8 mouse cellular contexts compared by ENCODE assay signal in genomic region chr4:156076911-156077382, GRCm38 (mm10). TPM values are rescaled to one million over a fixed set of nuclear protein-coding genes. Genes with fewer than 3 reads are reported as not detected.
DNase-seq lines count a peak whose midpoint lies in the region; ATAC-seq lines count a peak whose summit lies in the region.

No protein-coding gene starts in this region.

- H3K4me2 ChIP-seq in neural tube, embryonic 11.5 days (ENCODE audit: low read depth) = peak overlapping the region; percentile 56

- H3K9me3 ChIP-seq in neural tube, embryonic 11.5 days (ENCODE audit: control insufficient read depth, low read length) = no peaks in the 10 kb centered on the region

- no peak overlapping the region for H3K4me3 ChIP-seq in neural tube, embryonic 11.5 days (ENCODE audit: low read depth, low read length)

- ATAC-seq in neural tube, embryonic 11.5 days (ENCODE audit: insufficient read depth, low FRiP score, low TSS enrichment) = no peak
- peak; percentile 36 to 49 for ATAC-seq in hematopoietic stem cell, adult 5-6 weeks (replicated peaks in 1 of 2; ENCODE audit: insufficient read depth in 1 of 2, low FRiP score in 2 of 2, low TSS enrichment in 1 of 2, low read depth in 1 of 2, poor library complexity in 2 of 2, severe bottlenecking in 2 of 2)
- ATAC-seq in megakaryocyte, adult 5-6 weeks (ENCODE audit: poor library complexity, severe bottlenecking) = peak; percentile 62
- no peak for ATAC-seq in monocyte, adult 5-6 weeks (replicated peaks; ENCODE audit: insufficient number of reproducible peaks, low FRiP score, low TSS enrichment, poor library complexity, severe bottlenecking)

- DNase-seq in neural tube, embryonic 11.5 days (ENCODE audit: low spot score) = no peak
- no peak for DNase-seq in neural tube, embryonic 10.5 days (ENCODE audit: extremely low spot score, low spot score)
- peak; percentile 40 to 46 for DNase-seq in thymus, postnatal 36 days
- DNase-seq in kidney, postnatal 36 days = no peak
- no peak for DNase-seq in adrenal gland, adult (ENCODE audit: inconsistent age in 2 of 2, low spot score in 1 of 2)

- H3K36me3 ChIP-seq in neural tube, embryonic 11.5 days (ENCODE audit: control insufficient read depth, insufficient read depth, low read length) = no peaks in the 10 kb centered on the region

- H3K4me1 ChIP-seq in neural tube, embryonic 11.5 days (ENCODE audit: control insufficient read depth, insufficient read depth, low read length) = peaks cover 5% of the 10 kb centered on the region

- H3K27ac ChIP-seq in neural tube, embryonic 11.5 days (ENCODE audit: low read depth, low read length) = no peak overlapping the region

- H3K9ac ChIP-seq in neural tube, embryonic 11.5 days (ENCODE audit: low read length) = no peak overlapping the region

- peaks cover 19% of the 10 kb centered on the region for H3K27me3 ChIP-seq in neural tube, embryonic 11.5 days (ENCODE audit: control insufficient read depth, insufficient read depth, low read length)

- 7% methylated on average over 7 of the region's 8 CpGs for WGBS in neural tube, embryonic 11.5 days

RNA-seq across cellular contexts. Expression of gene Ttll10, which starts 17.7 kb away (rescaled TPM):
- polyA plus RNA-seq in neural tube, embryonic 11.5 days (2014; fragmentation: Nextera tagmentation; extraction: Ambion mirVana) = not detected in 2 replicates
- 1.3 TPM in 1 of 2 replicates, not detected in the other for total RNA-seq in hematopoietic stem cell, adult 5-6 weeks (2017)
- not detected in 2 replicates for total RNA-seq in megakaryocyte, adult 5-6 weeks (2015)
- total RNA-seq in megakaryocyte, adult 5-6 weeks (2017) = not detected in 2 replicates
- not detected in 3 replicates for total RNA-seq in monocyte, adult 5-6 weeks (2017)

RNA-seq across cellular contexts. Expression of gene 9430015G10Rik, which starts 32.8 kb away (rescaled TPM):
- 50.6 and 51.9 TPM in 2 replicates for polyA plus RNA-seq in neural tube, embryonic 11.5 days (2014; fragmentation: Nextera tagmentation; extraction: Ambion mirVana)
- 35.2 and 42.8 TPM in 2 replicates for total RNA-seq in hematopoietic stem cell, adult 5-6 weeks (2017)
- 11.7 and 15.7 TPM in 2 replicates for total RNA-seq in megakaryocyte, adult 5-6 weeks (2015)
- total RNA-seq in megakaryocyte, adult 5-6 weeks (2017) = 20.1 and 27.5 TPM in 2 replicates
- 5.7 to 20.4 TPM (median 15.4 TPM) in 3 replicates for total RNA-seq in monocyte, adult 5-6 weeks (2017)

RNA-seq across cellular contexts. Expression of gene Tnfrsf18, which starts 51.0 kb away (rescaled TPM):
- polyA plus RNA-seq in neural tube, embryonic 11.5 days (2014; fragmentation: Nextera tagmentation; extraction: Ambion mirVana) = 0.62 and 0.82 TPM in 2 replicates
- 14.5 and 33.5 TPM in 2 replicates for total RNA-seq in hematopoietic stem cell, adult 5-6 weeks (2017)
- total RNA-seq in megakaryocyte, adult 5-6 weeks (2015) = 2.7 and 10.3 TPM in 2 replicates
- total RNA-seq in megakaryocyte, adult 5-6 weeks (2017) = 6.0 and 7.2 TPM in 2 replicates
- total RNA-seq in monocyte, adult 5-6 weeks (2017) = 29.2 to 74.7 TPM (median 38.4 TPM) in 3 replicates

RNA-seq across cellular contexts. Expression of gene Rnf223, which starts 53.4 kb away (rescaled TPM):
- 0.73 and 1.0 TPM in 2 replicates for polyA plus RNA-seq in neural tube, embryonic 11.5 days (2014; fragmentation: Nextera tagmentation; extraction: Ambion mirVana)
- not detected in 2 replicates for total RNA-seq in hematopoietic stem cell, adult 5-6 weeks (2017)
- total RNA-seq in megakaryocyte, adult 5-6 weeks (2015) = 0.09 and 0.60 TPM in 2 replicates
- total RNA-seq in megakaryocyte, adult 5-6 weeks (2017) = 0.08 and 0.11 TPM in 2 replicates
- 0.39 TPM in 1 of 3 replicates, not detected in the others for total RNA-seq in monocyte, adult 5-6 weeks (2017)

Comparison
In these comparisons a context has a peak if more than half of its experiments do, and no peak if none do; other contexts are left out.
1. ATAC-seq: peak in hematopoietic stem cell, adult 5-6 weeks (2 of 2) and megakaryocyte, adult 5-6 weeks (single experiment); none in neural tube, embryonic 11.5 days (single experiment) and monocyte, adult 5-6 weeks (single experiment).
2. DNase-seq: peak in thymus, postnatal 36 days (2 of 2); none in neural tube, embryonic 11.5 days (single experiment), neural tube, embryonic 10.5 days (single experiment), kidney, postnatal 36 days (0 of 2) and adrenal gland, adult (0 of 2).